Mouse (Mus musculus) naive thymus-derived CD4-positive, alpha-beta T cell, adult 2 months (primary cell): Measurements from ENCODE around the gene Nr1h4.
"Not testable (repeated sequence)": the region's sequence is repeated elsewhere in the genome, so short reads cannot be mapped to it uniquely, and the experiment has no call there.

ENCODE experiments used
- DNase-seq: peaks from one replicate; pipeline ENCODE4 v3.0.0-alpha.2; 2011; ENCODE audit warnings: low read depth

The Nr1h4 gene

GRCm38 (mm10) chr10:89532929-89533727 lies at the start of gene Nr1h4:
TSS of gene Nr1h4 (minus strand) at chr10:89533585.
- DNase-seq = no peak

- DNase-seq = no peak
These were observed 45.4 kb upstream of the Nr1h4 start for GRCm38 (mm10) chr10:89578801-89579200.

DNA sequence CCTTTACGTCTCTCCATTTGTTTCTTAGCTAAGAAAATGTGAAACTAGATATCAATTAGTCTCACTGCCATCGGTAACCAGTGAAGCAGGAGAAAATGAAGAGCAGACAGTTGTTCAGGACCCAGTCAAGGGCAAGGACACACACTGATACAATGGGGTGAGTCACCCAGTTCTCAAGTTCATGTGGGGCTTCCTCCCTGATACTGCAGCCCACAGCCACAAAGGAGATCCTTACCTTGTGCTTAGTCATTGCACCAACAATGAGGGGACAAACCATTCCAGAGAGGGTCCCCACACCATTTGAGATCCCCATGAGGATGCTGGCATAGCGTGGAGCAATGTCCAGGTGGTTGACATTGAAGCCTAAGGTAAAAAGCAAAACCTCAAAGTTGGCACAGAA lies 44.3 kb upstream of the Nr1h4 start:
- DNase-seq = no peak

- DNase-seq = no peak
These were observed 40.0 kb upstream of the Nr1h4 start for GRCm38 (mm10) chr10:89573421-89573820.

DNA sequence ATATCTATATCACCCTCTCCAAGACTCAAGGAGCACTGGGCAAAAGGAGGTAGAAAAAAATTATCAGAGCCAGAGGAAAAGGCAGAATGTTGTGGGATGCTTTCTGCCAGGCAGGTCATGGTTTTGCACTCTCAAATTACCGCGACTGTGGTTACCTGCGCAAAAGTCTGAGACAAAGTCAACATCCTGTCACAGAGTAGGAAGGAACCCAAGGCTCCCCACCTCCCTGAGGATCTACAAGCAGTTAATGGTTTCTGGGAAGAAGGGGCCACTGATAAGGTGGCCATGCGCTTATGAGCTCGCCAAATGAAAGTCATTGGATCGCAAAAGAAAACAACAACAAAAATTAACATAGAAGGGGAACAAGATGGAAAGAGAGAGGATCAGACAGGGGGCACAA lies 39.6 kb upstream of the Nr1h4 start:
- DNase-seq = no peak

- no peak for DNase-seq
These were observed 34.0 kb upstream of the Nr1h4 start for GRCm38 (mm10) chr10:89567391-89567790.

- DNase-seq = no peak
These were observed 32.1 kb upstream of the Nr1h4 start for GRCm38 (mm10) chr10:89565301-89566022.

DNA sequence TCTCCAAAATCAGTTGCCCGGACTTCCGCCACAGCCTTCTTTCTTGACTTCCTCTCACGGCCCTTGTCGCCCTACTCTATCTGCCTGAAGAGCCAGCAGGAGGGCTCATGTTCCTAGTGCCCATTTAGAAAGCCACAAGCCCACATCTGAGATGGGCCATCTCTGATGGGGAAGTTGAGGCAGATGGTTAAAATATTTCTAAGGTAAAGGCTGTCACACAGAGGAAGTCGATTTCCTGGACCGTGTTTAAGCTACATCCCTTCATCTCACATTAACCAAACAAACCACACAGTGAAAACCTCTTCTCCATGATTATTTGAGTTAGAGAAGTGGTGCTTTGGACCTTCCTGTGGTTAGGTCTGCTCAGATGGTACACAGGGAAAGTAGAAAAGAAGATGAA lies 28.7 kb upstream of the Nr1h4 start:
- no peak for DNase-seq

DNA sequence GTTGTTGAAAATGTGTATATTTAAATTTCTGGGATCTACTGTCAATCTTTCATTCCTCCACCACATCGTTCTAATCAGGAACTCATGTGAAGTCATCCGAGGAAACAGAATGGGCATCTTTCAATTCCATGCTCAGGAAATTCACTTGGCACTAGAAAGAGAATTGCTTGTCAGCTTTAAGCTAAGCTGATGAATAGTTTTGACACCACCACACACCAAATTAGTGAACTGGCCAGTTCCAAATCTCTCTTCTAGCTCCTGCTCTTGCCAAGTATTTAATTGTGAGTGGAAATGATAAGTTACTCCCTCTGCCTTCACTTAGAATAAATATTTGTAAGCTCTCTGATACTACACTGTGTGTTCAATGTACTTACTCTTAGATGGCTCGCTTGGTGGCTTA lies 26.0 kb upstream of the Nr1h4 start:
- no peak for DNase-seq

- not testable (repeated sequence) for DNase-seq
These were observed 21.5 kb upstream of the Nr1h4 start for GRCm38 (mm10) chr10:89554885-89555284.

DNA sequence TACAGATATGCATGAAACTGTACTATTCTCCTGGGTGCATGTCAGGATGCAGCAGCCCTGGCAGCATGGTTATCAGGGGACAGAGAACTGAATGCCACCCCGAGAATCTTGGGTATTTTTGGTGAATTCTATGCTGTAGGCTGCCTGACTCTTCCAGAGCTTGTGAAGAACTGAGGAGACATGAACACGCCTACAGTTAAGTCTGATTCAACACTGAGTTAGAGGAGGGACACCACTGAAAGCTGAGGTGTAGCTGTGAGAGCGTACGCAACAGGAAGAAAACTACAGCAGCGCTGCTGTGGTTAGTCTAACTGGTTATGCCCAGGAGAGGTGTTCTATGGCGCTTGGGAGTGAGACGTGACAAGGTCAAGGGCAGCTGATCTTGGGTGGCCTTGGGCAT lies 20.5 kb upstream of the Nr1h4 start:
- not testable (repeated sequence) for DNase-seq

DNA sequence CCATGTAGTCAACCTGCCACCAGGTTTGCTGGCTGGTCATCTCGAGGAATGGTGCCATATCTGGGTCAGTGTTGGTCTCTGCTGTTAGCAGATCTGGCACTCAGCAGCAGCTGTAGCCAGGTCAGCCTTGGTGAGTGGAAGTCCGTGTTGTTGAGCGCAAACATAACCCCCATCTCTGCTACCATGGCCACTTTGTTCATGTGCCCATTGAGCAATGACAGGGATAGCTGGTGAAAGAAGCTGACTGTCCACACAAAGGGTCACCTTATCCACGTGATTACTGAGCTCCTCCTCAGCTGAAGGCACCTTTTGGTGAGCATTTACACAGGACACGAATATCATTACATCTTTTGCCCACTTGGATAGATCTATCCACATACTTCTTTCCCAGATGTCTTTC lies 19.6 kb upstream of the Nr1h4 start:
- no peak for DNase-seq

DNA sequence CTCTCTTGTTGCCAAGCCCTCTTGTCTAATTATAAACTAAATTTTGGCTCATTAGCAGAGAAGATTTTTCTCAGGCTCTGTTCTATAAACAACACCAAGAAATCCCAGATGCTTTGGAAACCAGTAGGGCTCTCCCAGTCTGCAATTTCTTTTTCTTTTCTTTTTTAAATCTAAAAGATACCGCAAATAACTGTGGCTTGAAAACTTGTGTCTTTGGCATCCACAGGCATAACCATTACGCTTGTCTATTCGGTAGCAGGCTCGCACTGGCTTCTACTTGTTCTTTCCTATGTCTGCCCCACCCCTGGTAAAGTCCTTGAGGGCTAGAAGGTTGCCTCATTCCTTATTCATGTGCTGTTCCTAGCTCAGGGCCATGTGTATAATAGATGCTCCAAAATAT lies 18.3 kb upstream of the Nr1h4 start:
- no peak for DNase-seq

DNA sequence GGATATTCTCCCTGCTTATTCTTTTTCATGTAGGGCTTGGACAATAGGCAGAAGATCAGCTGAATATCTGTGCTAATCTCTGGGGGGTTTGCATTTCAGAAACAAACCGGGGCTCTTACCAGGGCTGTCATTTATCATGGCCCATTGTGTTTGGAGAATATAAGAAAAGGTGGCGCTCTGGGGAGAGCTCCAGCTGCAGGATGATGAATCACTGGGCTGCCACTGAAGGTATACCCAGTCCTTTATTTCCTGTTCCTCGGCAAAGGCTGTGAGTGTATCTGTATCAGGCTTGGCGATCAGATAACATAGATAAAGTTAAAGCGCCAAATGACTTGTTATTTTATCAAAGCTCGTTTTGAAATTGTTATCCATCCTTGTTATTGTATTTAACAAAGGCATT lies 14.6 kb upstream of the Nr1h4 start:
- DNase-seq = no peak

GRCm38 (mm10) chr10:89546989-89547388 lies 13.6 kb upstream of the Nr1h4 start:
- DNase-seq = no peak

DNA sequence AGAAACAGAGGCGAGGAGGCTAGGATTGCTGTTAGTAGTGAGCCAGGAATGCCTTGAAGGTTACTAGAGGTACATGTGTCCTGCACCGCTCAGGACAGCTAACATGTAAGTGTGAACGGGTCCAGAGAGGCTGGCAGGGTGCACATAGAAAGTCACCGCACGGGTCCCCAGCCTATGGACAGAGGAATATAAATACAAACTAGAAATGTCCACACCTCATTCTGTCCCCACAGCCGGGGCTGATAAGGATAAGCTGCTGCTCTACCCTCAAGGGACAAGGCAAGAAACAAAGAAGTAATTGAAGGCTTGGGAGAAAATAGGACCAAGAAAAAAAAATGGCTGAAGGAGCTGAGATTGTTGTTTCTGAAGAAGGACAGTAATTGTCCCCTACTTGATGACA lies 10.5 kb upstream of the Nr1h4 start:
- DNase-seq = no peak

GRCm38 (mm10) chr10:89542321-89542720 lies 8.9 kb upstream of the Nr1h4 start:
- no peak for DNase-seq

- no peak for DNase-seq
These were observed 934 bp downstream of the Nr1h4 start for GRCm38 (mm10) chr10:89532451-89532850.

DNA sequence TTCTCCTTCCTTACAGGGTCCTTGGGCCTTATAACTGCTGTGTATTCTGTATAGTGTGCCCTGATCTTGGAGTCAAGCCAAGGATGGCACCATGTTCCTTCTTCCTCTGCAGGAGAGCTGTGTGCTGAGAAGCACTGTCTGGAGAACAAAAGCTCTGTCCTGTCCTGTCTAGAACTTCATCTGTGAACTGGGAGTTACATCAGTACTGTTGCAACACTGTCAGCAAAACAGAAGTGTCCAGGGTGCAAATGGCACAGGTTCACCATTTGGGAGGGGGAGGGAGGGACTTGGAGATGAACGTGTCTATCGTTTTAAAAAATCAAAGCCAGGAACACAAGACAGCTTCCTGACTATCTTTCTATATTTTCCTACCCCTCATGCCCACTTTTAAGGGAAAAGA lies 1.4 kb downstream of the Nr1h4 start:
- DNase-seq = no peak

DNA sequence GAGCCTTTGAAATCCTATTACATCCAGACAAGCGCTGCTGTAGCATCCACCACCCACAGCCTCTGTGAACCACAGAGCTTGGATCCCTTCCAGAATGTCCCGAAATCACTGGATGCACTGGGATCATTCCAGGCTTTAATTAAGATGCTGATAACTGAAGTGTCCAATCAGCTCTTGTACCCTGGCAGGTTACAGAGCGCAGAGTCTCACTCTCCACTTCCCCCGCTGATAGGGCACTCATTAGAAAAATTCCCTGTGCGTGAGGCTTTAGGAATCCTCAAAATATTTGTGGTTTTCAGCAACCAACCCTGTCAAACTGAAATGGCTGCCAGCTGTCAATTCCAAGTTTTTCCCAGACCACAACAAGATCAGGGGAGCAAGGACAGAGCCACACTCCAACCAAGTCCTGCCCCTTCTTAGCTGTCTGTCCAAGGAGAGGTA lies 2.2 kb downstream of the Nr1h4 start:
- DNase-seq = no peak

DNA sequence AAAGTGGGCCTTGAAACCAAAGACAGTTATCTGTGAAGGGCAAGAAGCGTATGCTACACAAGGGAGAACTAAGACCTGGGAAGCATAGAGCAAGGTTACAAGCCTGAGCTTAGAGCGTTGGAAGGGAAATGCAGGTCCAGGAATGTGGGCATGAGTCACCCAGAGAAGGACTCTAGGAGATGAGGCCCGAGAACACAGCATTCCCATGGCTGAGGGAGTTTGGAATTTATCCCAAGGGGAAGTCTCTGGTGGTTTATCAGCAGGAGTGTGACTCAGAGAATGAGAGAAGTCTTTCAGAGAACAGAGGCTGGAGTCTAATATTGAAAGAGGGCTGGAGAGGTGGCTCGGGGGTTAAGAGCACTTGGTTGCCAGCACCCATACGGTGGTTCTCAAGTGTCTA lies 6.3 kb downstream of the Nr1h4 start:
- DNase-seq = no peak

GRCm38 (mm10) chr10:89525823-89526222 lies 7.6 kb downstream of the Nr1h4 start:
- DNase-seq = no peak

DNA sequence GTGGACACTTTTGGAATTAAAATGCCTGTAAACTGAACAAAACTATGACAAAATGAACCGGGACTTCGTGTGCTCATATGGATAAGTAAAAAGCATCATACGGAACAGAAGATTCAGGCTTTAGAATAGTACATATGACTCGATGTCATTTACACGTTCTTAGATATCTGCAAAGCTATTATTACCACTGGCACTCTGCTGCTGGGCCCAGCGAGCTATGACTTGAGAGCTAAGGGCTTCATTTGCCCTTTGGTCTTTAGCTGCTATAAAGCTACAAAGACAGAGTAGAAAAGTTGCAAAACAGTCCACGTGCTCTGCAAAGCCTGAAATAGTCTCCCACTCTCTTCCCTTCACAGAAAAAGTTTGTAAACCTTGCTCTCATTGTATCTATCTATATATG lies 10.9 kb downstream of the Nr1h4 start:
- DNase-seq = no peak
